Mouse (Mus musculus) adipose tissue, adult 10 weeks (tissue): Measurements from ENCODE around the gene Gm6763. TPM values are rescaled to one million over a fixed set of nuclear protein-coding genes. Genes with fewer than 3 reads are reported as not detected.

ENCODE experiments used
- polyA plus RNA-seq: library from polyadenylated mRNA; stranded (reverse); fragments of 350-450 nt; fragmentation: Illumina TruSeq; extraction: RNeasy Lipid Tissue Mini Kit (QIAGEN cat#74804); gene quantifications from one replicate; pipeline ENCODE4 v1.2.3, GENCODE M21; 2014; ENCODE audit warnings: low read depth, low replicate concordance

The Gm6763 gene
- polyA plus RNA-seq, result not detected

DNA sequence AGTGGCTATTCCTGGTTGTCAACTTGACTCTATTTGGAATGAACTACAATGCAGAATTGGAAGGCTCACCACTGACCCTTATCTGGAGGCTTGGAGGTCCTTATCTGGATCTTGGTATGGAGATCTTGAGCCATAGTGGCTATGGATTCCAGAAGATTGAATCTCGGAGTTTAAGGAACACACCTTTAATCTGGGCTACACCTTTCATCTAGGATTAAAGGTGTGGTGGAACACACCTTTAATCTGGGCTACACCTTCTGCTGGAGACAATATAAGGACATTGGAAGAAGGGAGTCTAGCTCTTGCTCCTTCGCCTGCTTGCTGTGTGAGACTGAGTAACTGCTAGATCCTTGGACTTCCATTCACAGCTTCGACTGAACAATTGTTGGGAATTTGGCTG is at the start of gene Gm6763:
Gm6763 (plus strand) TSS at position 301 of the 400 bp plus-strand sequence.

DNA sequence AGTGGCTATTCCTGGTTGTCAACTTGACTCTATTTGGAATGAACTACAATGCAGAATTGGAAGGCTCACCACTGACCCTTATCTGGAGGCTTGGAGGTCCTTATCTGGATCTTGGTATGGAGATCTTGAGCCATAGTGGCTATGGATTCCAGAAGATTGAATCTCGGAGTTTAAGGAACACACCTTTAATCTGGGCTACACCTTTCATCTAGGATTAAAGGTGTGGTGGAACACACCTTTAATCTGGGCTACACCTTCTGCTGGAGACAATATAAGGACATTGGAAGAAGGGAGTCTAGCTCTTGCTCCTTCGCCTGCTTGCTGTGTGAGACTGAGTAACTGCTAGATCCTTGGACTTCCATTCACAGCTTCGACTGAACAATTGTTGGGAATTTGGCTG is 8.6 kb upstream of the Gm6763 start, which contains the start of gene Gm21293:
Gm21293 (plus strand) TSS at position 301 of the 400 bp plus-strand sequence.

DNA sequence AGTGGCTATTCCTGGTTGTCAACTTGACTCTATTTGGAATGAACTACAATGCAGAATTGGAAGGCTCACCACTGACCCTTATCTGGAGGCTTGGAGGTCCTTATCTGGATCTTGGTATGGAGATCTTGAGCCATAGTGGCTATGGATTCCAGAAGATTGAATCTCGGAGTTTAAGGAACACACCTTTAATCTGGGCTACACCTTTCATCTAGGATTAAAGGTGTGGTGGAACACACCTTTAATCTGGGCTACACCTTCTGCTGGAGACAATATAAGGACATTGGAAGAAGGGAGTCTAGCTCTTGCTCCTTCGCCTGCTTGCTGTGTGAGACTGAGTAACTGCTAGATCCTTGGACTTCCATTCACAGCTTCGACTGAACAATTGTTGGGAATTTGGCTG is 8.4 kb downstream of the Gm6763 start, which contains the start of gene Gm8764:
Gm8764 (plus strand) TSS at position 301 of the 400 bp plus-strand sequence.

DNA sequence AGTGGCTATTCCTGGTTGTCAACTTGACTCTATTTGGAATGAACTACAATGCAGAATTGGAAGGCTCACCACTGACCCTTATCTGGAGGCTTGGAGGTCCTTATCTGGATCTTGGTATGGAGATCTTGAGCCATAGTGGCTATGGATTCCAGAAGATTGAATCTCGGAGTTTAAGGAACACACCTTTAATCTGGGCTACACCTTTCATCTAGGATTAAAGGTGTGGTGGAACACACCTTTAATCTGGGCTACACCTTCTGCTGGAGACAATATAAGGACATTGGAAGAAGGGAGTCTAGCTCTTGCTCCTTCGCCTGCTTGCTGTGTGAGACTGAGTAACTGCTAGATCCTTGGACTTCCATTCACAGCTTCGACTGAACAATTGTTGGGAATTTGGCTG is 16.9 kb downstream of the Gm6763 start, which contains the start of gene Gm21304:
Gm21304 (plus strand) TSS at position 301 of the 400 bp plus-strand sequence.

DNA sequence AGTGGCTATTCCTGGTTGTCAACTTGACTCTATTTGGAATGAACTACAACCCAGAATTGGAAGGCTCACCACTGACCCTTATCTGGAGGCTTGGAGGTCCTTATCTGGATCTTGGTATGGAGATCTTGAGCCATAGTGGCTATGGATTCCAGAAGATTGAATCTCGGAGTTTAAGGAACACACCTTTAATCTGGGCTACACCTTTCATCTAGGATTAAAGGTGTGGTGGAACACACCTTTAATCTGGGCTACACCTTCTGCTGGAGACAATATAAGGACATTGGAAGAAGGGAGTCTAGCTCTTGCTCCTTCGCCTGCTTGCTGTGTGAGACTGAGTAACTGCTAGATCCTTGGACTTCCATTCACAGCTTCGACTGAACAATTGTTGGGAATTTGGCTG is 25.4 kb downstream of the Gm6763 start, which contains the start of gene Gm21312:
Gm21312 (plus strand) TSS at position 301 of the 400 bp plus-strand sequence.

GRCm38 (mm10) chr10:104185233-104185632 is 33.9 kb downstream of the Gm6763 start, which contains the start of gene Gm20765:
Gene Gm20765 (plus strand): TSS chr10:104185533.

DNA sequence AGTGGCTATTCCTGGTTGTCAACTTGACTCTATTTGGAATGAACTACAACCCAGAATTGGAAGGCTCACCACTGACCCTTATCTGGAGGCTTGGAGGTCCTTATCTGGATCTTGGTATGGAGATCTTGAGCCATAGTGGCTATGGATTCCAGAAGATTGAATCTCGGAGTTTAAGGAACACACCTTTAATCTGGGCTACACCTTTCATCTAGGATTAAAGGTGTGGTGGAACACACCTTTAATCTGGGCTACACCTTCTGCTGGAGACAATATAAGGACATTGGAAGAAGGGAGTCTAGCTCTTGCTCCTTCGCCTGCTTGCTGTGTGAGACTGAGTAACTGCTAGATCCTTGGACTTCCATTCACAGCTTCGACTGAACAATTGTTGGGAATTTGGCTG is 42.4 kb downstream of the Gm6763 start, which contains the start of gene Gm4340:
Gm4340 (plus strand) TSS at position 301 of the 400 bp plus-strand sequence.

Other genes starting within 250 kb of the Gm6763 start
- gene Gm21293, start 8.5 kb upstream of the Gm6763 start, polyA plus RNA-seq, result not detected
- not detected for gene Gm8764, start 8.5 kb downstream of the Gm6763 start, polyA plus RNA-seq
- not detected for gene Gm21304, start 17.0 kb downstream of the Gm6763 start, polyA plus RNA-seq
- not detected for gene Gm21312, start 25.5 kb downstream of the Gm6763 start, polyA plus RNA-seq
- gene Gm20765, start 34.0 kb downstream of the Gm6763 start, polyA plus RNA-seq, result not detected
- not detected for gene Gm4340, start 42.5 kb downstream of the Gm6763 start, polyA plus RNA-seq